Mouse (Mus musculus) bone marrow, adult 2 months (tissue): ENCODE results near the gene Pld5. TPM values are rescaled to one million over a fixed set of nuclear protein-coding genes. Genes with fewer than 3 reads are reported as not detected.

Experiments
- H3K27ac ChIP-seq: fragments of 200-500 bp; 2 replicates; pipeline ENCODE4 v1.5.1; 2012; ENCODE audit warnings: low read depth, mild to moderate bottlenecking, control low read depth, inconsistent platforms, low read length; ENCODE audit not compliant: control insufficient read depth, poor library complexity, insufficient read depth
- H3K4me1 ChIP-seq: fragments of 200-500 bp; 2 replicates; pipeline ENCODE4 v1.6.1; 2011; ENCODE audit warnings: low read length; ENCODE audit not compliant: control insufficient read depth, insufficient read depth
- H3K4me3 ChIP-seq: fragments of 200-500 bp; replicated peaks from 2 replicates; pipeline ENCODE3; 2011; ENCODE audit warnings: mild to moderate bottlenecking, low read depth, low read length, control low read depth; ENCODE audit not compliant: control insufficient read depth
- CTCF ChIP-seq: fragments of 200-500 bp; IDR thresholded peaks from 2 replicates; pipeline ENCODE4 v1.5.1; 2011; ENCODE audit warnings: low read length, control low read depth; ENCODE audit not compliant: control insufficient read depth, insufficient read depth
- POLR2A ChIP-seq: fragments of 200-500 bp; IDR thresholded peaks from 2 replicates; pipeline ENCODE4 v1.6.1; 2011; ENCODE audit warnings: low read depth, mild to moderate bottlenecking, control low read depth, low read length, borderline replicate concordance; ENCODE audit not compliant: control insufficient read depth
- WGBS: fragments of 180-500 bp; shearing (Covaris S2); methylation state at CpG from one replicate; pipeline ENCODE4 v1.1.7; 2018; 5-methylcytosine and 5-hydroxymethylcytosine counted together
- polyA plus RNA-seq: library from polyadenylated mRNA; stranded (reverse); fragments of >200 nt; gene quantifications from 2 replicates; pipeline ENCODE4 v1.2.4, GENCODE M21; 2011; ENCODE audit warnings: low replicate concordance; ENCODE audit not compliant: missing spikeins, insufficient read depth, insufficient read length

Gene Pld5
- polyA plus RNA-seq, 1 experiment, result not detected

DNA sequence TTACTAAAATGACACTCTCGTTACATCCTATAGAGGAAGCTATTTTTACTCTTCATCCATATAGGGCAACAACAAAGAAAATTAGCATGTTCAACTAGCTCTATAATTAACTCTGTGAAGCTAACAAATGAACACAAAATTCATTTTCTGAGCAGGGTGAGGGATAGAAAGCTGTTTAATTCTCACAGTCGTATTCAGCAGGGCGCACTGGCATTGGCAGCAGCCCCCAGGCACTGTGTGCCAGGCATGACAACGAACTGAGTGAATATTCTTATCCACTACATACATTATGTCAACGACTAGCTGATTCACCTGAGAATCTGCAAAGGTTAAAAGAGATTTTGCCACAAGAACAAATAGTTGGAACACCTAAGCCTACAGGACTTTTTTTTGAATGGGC, 304.4 kb downstream of the Pld5 start:
- no peak overlapping the region for H3K4me3 ChIP-seq
- H3K4me1 ChIP-seq, result no peaks in the 10 kb centered on the region
- TF ChIP-seq POLR2A, result no peak
- no peak overlapping the region for H3K27ac ChIP-seq
- 76% methylated on average over 5 of the region's 5 CpGs for WGBS

DNA sequence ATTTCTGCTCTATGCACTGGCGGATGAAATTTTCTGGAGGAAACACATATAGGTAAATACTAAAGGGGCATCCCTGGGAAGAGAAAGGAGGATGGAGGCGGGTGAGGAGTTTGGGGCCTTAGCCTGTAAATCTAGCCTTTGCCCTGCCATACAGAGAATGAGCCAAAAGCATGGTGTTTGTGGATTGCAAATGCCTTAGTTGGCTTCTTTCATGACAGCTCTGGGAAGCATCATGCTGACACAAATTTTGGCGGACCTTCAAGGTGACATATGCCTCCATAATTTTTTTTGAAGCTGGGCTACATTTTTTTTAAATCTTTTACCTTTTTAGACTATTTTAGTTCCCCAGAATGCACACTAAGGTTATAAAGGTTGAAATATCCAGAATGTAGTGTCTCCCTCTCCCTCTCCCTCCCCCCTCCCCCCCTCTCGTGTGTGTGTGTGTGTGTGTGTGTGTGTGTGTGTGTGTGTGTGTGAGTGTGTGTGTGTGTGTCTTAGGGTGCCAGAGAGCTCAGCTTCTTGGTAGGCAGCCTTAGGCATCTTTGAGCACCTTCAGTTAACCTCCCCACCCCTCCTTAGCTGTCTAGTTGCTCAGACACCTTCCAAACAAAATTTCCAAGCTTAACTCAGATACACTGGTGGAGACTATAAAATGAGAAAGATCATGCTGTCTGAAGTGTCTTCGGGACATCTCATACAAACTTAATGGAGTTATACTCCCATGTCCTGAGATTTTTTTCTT, 307.9 kb downstream of the Pld5 start:
- Histone ChIP-seq H3K27ac (no peak overlapping the region), H3K4me1 (no peaks in the 10 kb centered on the region; the same call in 1 of the 2 replicates), H3K4me3 (no peak overlapping the region)
- 73% methylated on average over 5 of the region's 5 CpGs for WGBS
- no peak for TF ChIP-seq POLR2A
- TF ChIP-seq CTCF, result no peak

DNA sequence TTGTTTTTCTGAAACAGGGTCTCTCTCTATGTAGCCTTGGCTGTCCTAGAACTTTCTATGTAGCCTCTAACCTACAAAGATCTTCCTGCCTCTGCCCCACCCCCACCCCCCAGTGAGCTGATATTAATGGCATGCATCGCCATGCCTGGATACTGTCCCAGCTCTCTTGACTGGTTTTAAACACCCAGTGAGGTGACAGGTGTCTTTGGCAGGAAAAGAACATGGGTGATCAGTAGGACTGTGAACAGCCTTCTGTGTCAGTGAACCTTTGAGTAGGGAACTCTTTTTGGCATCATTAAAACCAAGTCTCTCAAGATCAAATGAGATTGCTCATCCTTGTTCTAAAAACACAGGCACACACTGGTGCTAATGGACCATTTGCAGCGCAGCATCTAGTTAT, 313.3 kb downstream of the Pld5 start:
- Histone ChIP-seq H3K4me1 (no peaks in the 10 kb centered on the region; the same call in 1 of the 2 replicates), H3K4me3 (no peak overlapping the region), H3K27ac (no peak overlapping the region)
- WGBS, result 77% methylated on average over 2 of the region's 2 CpGs
- no peak for TF ChIP-seq CTCF
- no peak for TF ChIP-seq POLR2A

DNA sequence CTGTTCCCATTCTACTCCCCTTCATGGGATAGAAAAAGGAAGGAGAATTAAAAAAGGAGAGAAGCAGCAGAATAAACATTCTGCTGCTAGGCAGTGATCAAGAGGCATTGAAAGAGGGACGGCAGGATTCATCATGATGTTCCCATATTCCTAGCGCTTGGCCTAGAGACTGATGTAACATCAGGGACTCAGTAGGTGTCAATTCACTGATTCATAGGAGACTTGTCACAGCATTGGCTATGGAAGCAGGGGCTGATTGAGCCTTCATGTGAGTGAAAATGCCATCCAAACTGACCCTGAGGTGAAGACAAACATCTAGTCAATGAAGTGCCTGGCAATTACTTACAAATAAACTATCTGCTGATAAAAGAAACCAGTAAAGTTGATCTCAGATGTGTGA, 324.3 kb downstream of the Pld5 start:
- Histone ChIP-seq H3K4me3 (no peak overlapping the region), H3K4me1 (no peaks in the 10 kb centered on the region), H3K27ac (no peak overlapping the region)
- WGBS, result 82% methylated on average over 2 of the region's 2 CpGs
- TF ChIP-seq POLR2A (no peak), CTCF (no peak)

DNA sequence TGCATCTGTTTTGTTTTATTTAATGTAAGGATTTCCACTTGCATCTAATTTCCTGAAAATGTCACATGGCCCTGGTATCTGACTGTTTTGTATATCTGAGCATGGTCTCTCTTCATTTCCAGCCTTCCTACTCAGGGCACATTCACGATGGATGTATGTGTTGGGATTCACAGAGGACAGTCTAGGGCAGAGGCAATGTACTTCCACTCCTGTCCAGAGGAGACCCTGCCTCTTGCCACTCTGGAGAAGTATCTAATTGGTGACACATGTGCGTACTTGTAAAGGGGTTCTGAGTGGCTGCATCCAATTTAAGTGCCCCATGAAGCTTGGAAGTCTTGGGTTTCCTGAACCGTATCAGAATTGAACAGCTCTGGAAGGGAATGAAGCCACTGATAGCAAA, 324.7 kb downstream of the Pld5 start:
- no peak overlapping the region for H3K4me3 ChIP-seq
- 81% methylated on average over 3 of the region's 3 CpGs for WGBS
- TF ChIP-seq CTCF (no peak), POLR2A (no peak)
- H3K4me1 ChIP-seq, result no peaks in the 10 kb centered on the region
- no peak overlapping the region for H3K27ac ChIP-seq

DNA sequence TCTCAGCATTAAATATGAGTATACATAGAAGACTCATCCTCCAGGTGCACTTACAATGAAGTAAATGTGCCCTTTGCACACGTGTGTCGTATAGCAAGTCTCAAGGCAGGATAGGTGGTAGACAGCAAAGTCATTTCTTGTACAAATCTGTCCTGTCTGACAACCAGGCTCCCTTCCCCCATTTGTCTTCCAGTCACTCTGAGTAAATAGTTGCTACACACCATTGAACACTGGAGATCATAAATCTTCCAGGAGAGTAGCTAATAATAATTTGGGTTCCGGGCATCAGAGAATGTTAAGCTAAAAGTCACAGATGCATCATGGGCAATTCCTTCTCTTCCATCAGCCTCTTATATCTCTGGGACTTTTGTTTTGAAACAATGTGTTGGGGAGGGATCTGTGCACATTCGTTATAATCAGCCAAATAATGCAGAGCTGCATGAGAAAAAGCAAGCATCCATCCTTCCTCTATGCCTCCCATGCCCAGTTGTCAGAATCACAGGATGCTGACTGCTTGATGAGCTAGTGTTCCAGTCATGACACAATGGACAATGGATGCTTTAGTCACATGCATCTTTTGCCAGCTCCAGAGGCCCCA, 328.3 kb downstream of the Pld5 start:
- TF ChIP-seq POLR2A, result no peak
- TF ChIP-seq CTCF, result no peak
- WGBS, result 65% methylated on average over 4 of the region's 4 CpGs
- H3K4me3 ChIP-seq, result no peak overlapping the region
- H3K4me1 ChIP-seq, result no peaks in the 10 kb centered on the region
- H3K27ac ChIP-seq, result no peak overlapping the region

DNA sequence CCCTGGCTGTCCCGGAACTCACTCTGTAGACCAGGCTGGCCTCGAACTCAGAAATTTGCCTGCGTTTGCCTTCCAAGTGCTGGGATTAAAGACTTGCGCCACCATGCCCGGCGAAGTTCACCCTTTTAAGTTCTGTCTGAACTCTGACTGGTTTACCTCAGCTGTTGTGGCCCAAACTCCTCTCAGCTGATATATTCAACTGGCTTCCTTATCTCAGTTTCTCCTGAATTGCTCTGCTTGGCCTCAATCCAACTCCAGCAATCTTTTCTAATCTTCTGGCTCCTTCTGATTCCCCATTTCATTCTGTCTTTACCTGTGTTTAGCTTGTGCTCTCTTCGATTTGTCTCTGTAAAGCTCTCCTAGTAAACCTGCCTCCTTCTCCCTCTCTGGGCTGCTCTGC, 331.9 kb downstream of the Pld5 start:
- WGBS, result 84% methylated on average over 7 of the region's 7 CpGs
- H3K4me3 ChIP-seq, result no peak overlapping the region
- no peaks in the 10 kb centered on the region for H3K4me1 ChIP-seq
- H3K27ac ChIP-seq, result no peak overlapping the region
- TF ChIP-seq CTCF, result no peak

DNA sequence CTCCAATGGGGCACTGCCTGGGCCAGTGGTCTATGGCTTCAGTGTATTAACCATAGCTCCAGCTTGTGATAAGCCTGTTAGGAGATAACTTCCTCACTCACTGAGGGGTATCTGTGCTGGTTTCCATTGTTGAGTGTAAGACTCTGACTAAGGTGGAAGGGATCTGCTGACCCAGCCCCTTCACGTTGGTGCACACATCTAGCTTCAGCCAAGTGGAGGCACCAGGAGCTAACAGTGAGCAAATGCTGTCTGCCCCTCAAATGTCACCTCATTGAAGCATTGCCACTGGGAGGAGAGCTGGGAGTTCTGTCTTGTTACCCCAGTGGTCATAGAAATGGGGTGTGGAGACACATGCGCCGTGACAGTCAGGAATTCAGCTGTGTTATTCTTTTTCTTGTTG, 336.4 kb downstream of the Pld5 start:
- H3K27ac ChIP-seq, result no peak overlapping the region
- no peak for TF ChIP-seq CTCF
- no peak for TF ChIP-seq POLR2A
- H3K4me3 ChIP-seq, result no peak overlapping the region
- no peaks in the 10 kb centered on the region for H3K4me1 ChIP-seq
- WGBS, result 73% methylated on average over 3 of the region's 3 CpGs

DNA sequence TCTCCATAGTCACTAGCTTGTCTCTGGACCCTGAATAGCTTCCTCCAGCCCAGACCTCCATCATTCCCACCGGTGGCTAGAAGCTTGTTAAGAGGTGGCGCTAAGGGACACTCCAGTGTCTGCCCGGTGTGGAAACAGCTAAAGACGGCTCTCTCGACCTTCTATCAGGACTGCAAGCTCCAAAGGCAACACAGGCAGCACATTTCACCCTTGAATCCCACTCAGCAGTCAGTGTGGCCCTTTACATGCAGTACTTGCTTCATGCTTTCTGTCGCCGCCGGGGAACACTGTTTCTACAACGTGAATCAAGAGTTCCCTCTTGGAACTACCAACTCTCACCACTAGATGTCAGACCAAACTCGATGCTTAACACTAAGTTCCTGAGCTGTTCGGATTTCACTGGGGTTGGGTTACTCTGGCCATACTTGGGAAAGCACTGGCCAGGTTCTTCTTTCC, 338.8 kb downstream of the Pld5 start:
- 12% methylated on average over 11 of the region's 11 CpGs for WGBS
- TF ChIP-seq CTCF (no peak), POLR2A (no peak)
- Histone ChIP-seq H3K4me1 (no peaks in the 10 kb centered on the region), H3K27ac (no peak overlapping the region), H3K4me3 (no peak overlapping the region)
